Mouse (Mus musculus) CD8-positive naive resting alpha-beta T cell, adult 2 months (primary cell): ENCODE measurements around the gene Tmem234.

Source experiments
- DNase-seq, 2 experiments: peaks; one replicate each; pipeline ENCODE4 v3.0.0; 2022; ENCODE audit warnings: low read depth in 2 of 2, low spot score in 2 of 2

Gene Tmem234

GRCm38 (mm10) chr4:129662255-129662813, 61.9 kb downstream of the Tmem234 start:
- DNase-seq: no peak

DNA sequence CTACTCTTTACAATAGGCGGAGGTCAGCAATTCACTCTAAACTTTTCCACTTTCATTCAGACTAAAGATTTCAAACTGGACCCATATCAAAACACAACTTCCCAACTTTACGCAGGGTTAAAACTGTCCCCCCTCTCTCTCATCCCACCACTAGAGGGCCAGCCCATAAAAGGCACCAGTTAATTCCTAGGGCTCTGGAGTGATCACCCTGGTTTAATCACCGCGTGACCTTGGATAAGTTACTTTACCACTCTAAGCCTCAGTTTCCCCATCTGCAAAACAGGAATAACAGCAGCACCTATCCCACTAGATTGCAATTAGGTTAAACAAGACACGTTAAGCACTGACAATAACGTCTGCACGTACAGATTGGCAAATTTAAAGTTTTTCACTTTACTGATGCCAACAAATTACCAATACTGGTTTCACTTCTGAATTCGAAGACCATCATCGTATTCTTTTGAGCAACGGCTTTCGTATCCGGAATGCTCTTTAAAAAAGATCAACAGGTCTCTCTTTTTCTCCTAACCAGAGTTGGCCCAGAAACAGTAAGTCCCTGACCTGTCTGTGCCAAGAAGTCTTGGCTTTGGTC, 71.1 kb downstream of the Tmem234 start:
- DNase-seq: peak; percentile 41 to 44

DNA sequence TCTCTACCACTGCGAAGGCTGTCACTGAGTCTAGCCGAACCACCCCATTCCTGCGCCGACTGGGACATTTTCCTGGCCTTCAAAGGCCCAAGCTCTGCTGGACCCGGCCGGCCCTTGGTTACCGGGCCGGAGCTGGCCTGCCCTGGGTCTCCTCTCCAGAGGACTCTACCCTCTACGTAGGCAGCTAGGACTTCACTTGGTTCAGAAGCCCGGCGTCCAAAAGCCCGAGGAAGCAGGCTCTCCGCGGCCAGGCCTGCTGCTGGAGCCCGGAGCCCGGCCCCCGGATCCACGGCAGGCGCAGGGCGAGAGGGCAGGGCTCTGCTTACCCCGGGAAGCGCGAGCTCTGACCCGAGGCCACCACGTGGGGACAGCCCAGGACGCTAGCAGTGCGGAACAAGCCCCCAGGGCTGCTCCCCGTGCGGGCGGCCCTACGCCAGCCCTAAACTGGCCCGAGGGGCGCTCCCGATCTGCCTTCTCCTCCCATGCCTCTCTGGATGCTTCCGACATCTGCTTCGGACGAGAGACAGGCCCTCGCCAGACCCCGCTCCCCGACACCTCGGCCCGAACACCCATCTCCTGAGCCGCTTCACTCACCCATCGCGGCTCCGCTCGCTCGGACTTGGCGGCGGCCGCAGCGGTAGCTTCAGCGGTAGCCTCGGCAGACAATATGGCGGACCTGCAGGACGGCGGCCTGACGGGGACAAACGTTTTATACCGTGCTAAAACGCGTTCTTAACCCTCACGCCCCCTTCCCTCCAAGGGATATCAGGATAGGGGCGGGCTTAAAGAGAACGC, 71.8 kb downstream of the Tmem234 start, which contains the start of gene Kpna6:
Kpna6 (minus strand) TSS at position 685 of the 795 bp plus-strand sequence.
- DNase-seq: peak; percentile 64 to 79

DNA sequence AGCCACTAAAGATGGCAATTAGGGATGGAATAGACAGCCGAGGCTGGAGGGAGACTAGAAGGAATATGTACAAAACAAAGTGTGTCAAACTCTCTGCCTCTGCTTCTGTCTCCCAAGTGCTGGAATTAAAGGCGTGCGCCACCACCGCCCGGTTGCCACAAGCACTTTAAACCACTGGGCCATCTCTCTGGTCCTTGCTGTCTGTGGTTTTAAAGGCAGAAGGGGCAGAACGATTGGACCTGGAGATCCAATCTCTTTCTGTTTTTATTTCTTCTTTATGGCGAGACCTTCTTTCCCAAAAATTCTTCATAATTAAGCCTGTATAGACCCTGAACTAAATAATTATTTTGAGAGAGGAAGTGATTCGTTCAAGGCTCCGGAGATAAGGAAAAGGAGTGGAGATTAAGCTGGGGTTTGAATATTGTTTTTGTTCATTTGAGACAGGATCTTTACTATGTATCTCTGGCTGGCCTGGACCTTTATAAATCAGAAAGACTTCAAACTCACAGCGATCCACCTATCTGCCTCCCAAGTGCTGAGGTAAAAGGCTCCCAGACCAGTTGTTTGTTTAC, 72.5 kb downstream of the Tmem234 start:
- DNase-seq: no peak
